Mouse (Mus musculus) intestine, postnatal 0 days (tissue): Measurements from ENCODE around the gene Zfp784. TPM values are rescaled to one million over a fixed set of nuclear protein-coding genes. Genes with fewer than 3 reads are reported as not detected.

Experiments used
- ATAC-seq: fragments of 200-750 bp; cut with Nextera tagmentation; 2 replicates; pipeline ENCODE4 v1.8.0; 2017; ENCODE audit warnings: mild to moderate bottlenecking, moderate TSS enrichment, moderate library complexity
- H3K27ac ChIP-seq: fragments of 300-500 bp; sonication (generic); 2 replicates; pipeline ENCODE4 v1.5.1; 2014; ENCODE audit warnings: mild to moderate bottlenecking, low read depth, low read length, moderate library complexity
- H3K27me3 ChIP-seq: fragments of 300-500 bp; sonication (generic); replicated peaks from 2 replicates; pipeline ENCODE4 v1.6.1; 2014; ENCODE audit warnings: low read length, mixed read lengths; ENCODE audit not compliant: control insufficient read depth, insufficient read depth
- H3K36me3 ChIP-seq: fragments of 300-500 bp; sonication (generic); 2 replicates; pipeline ENCODE4 v1.6.1; 2014; ENCODE audit warnings: mild to moderate bottlenecking, moderate library complexity; ENCODE audit not compliant: control insufficient read depth, insufficient read depth
- H3K4me1 ChIP-seq: fragments of 300-500 bp; sonication (generic); replicated peaks from 2 replicates; pipeline ENCODE4 v1.6.1; 2014; ENCODE audit warnings: antibody characterized with exemption, low read length, mixed read lengths; ENCODE audit not compliant: control insufficient read depth, insufficient read depth
- H3K4me2 ChIP-seq: fragments of 300-500 bp; sonication (generic); replicated peaks from 2 replicates; pipeline ENCODE4 v1.6.1; 2014; ENCODE audit warnings: low read depth, mild to moderate bottlenecking, moderate library complexity
- H3K4me3 ChIP-seq: fragments of 300-500 bp; sonication (generic); 2 replicates; pipeline ENCODE4 v1.5.1; 2014; ENCODE audit warnings: low read depth, low read length
- H3K9ac ChIP-seq: fragments of 300-500 bp; sonication (generic); 2 replicates; pipeline ENCODE4 v1.6.1; 2014; ENCODE audit warnings: mild to moderate bottlenecking, low read depth, low read length
- H3K9me3 ChIP-seq: fragments of 300-500 bp; sonication (generic); 2 replicates; pipeline ENCODE4 v1.6.1; 2016; ENCODE audit warnings: mixed run types; ENCODE audit not compliant: control insufficient read depth
- CTCF ChIP-seq: sonication (generic); IDR thresholded peaks from 2 replicates; pipeline ENCODE4 v1.5.1; 2016; ENCODE audit warnings: low read depth, mild to moderate bottlenecking, control low read depth, antibody characterized with exemption, moderate library complexity
- WGBS: fragments of 180-500 bp; shearing (Covaris S2); extraction: QIAGEN DNeasy Blood & Tissue Kit; methylation state at CpG from one replicate; pipeline ENCODE4 v1.1.7; 2014; 5-methylcytosine and 5-hydroxymethylcytosine counted together
- polyA plus RNA-seq: library from polyadenylated mRNA; unstranded; fragments of >200 nt; fragmentation: Nextera tagmentation; extraction: Ambion mirVana; gene quantifications from 2 replicates; pipeline ENCODE4 v1.2.1, GENCODE M21; 2015

Gene Zfp784
- polyA plus RNA-seq, 1 experiment from 2014 or later: 6.4 TPM

- no peak for TF ChIP-seq CTCF
- Histone ChIP-seq H3K9me3 (peaks cover 16% of the 10 kb centered on the region), H3K36me3 (peaks cover 67% of the 10 kb centered on the region), H3K4me3 (no peak overlapping the region), H3K9ac (no peak overlapping the region), H3K4me2 (no peak overlapping the region), H3K4me1 (no peaks in the 10 kb centered on the region), H3K27ac (peak overlapping the region; percentile 46), H3K27me3 (no peaks in the 10 kb centered on the region)
- WGBS: 86% methylated on average over 46 of the region's 46 CpGs
- ATAC-seq: no peak
These were observed 6.8 kb downstream of the Zfp784 start for GRCm38 (mm10) chr7:5031496-5031895.

GRCm38 (mm10) chr7:5030554-5031275, 7.5 kb downstream of the Zfp784 start:
- H3K36me3 ChIP-seq: peaks cover 59% of the 10 kb centered on the region
- 88% methylated on average over 63 of the region's 63 CpGs for WGBS
- no peak for TF ChIP-seq CTCF
- peaks cover 16% of the 10 kb centered on the region for H3K9me3 ChIP-seq
- no peak overlapping the region for H3K4me3 ChIP-seq
- no peaks in the 10 kb centered on the region for H3K27me3 ChIP-seq
- no peak overlapping the region for H3K9ac ChIP-seq
- H3K4me1 ChIP-seq: no peaks in the 10 kb centered on the region
- H3K4me2 ChIP-seq: no peak overlapping the region
- peak overlapping the region; percentile 46 for H3K27ac ChIP-seq
- no peak for ATAC-seq

GRCm38 (mm10) chr7:5029946-5030345, 8.3 kb downstream of the Zfp784 start:
- H3K9me3 ChIP-seq: peaks cover 16% of the 10 kb centered on the region
- no peak for TF ChIP-seq CTCF
- H3K4me3 ChIP-seq: no peak overlapping the region
- no peaks in the 10 kb centered on the region for H3K27me3 ChIP-seq
- H3K4me2 ChIP-seq: no peak overlapping the region
- H3K27ac ChIP-seq: peak overlapping the region; percentile 46; the same call in 1 of the 2 replicates
- ATAC-seq: no peak
- H3K4me1 ChIP-seq: no peaks in the 10 kb centered on the region
- peaks cover 52% of the 10 kb centered on the region for H3K36me3 ChIP-seq
- 94% methylated on average over 21 of the region's 21 CpGs for WGBS
- no peak overlapping the region for H3K9ac ChIP-seq

- Histone ChIP-seq H3K4me2 (no peak overlapping the region), H3K4me3 (no peak overlapping the region), H3K9ac (no peak overlapping the region), H3K27me3 (no peaks in the 10 kb centered on the region), H3K27ac (0 out of 2 replicates have a peak overlapping the region, but pooled peaks have one; percentile 46), H3K36me3 (peaks cover 55% of the 10 kb centered on the region), H3K9me3 (peaks cover 16% of the 10 kb centered on the region), H3K4me1 (no peaks in the 10 kb centered on the region)
- 92% methylated on average over 22 of the region's 22 CpGs for WGBS
- TF ChIP-seq CTCF: no peak
- ATAC-seq: no peak
These were observed 8.7 kb downstream of the Zfp784 start for GRCm38 (mm10) chr7:5029543-5029942.

- ATAC-seq: no peak
- 41% methylated on average over 5 of the region's 5 CpGs for WGBS
- no peak for TF ChIP-seq CTCF
- Histone ChIP-seq H3K4me1 (no peaks in the 10 kb centered on the region; the same call in 1 of the 2 replicates), H3K27me3 (no peaks in the 10 kb centered on the region), H3K27ac (peak overlapping the region; percentile 95), H3K9ac (peak overlapping the region; percentile 96), H3K9me3 (no peaks in the 10 kb centered on the region), H3K4me3 (peak overlapping the region; percentile 88), H3K4me2 (peak overlapping the region; percentile 75), H3K36me3 (peaks cover 22% of the 10 kb centered on the region; the same call in 1 of the 2 replicates)
These were observed 17.0 kb downstream of the Zfp784 start for GRCm38 (mm10) chr7:5021197-5021596.

- 0 out of 2 replicates have a peak, but pooled peaks have one; percentile 0 for ATAC-seq
- no peaks in the 10 kb centered on the region for H3K27me3 ChIP-seq
- peak overlapping the region; percentile 96 for H3K9ac ChIP-seq
These were observed 17.6 kb downstream of the Zfp784 start for GRCm38 (mm10) chr7:5020685-5021084.

More at GRCm38 (mm10) chr7:5020685-5021084, 17.6 kb downstream of the Zfp784 start:
- H3K36me3 ChIP-seq: peaks cover 22% of the 10 kb centered on the region; the same call in 1 of the 2 replicates
- under 1% methylated on average over 15 of the region's 15 CpGs for whole genome bisulfite sequencing
- no peak for TF ChIP-seq CTCF
- H3K27ac ChIP-seq: peak overlapping the region; percentile 95
- peaks cover 3% of the 10 kb centered on the region; the same call in 1 of the 2 replicates for H3K4me1 ChIP-seq
- peak overlapping the region; percentile 88 for H3K4me3 ChIP-seq
- no peaks in the 10 kb centered on the region for H3K9me3 ChIP-seq
- H3K4me2 ChIP-seq: peak overlapping the region; percentile 75
